Mouse (Mus musculus) embryonic facial prominence, embryonic 13.5 days (tissue): Measurements from ENCODE around the gene Pi4k2b. TPM values are rescaled to one million over a fixed set of nuclear protein-coding genes. Genes with fewer than 3 reads are reported as not detected.

Source experiments
- ATAC-seq: fragments of 200-750 bp; cut with Nextera tagmentation; 2 replicates; pipeline ENCODE4 v1.8.0; 2017; ENCODE audit warnings: low read depth; ENCODE audit not compliant: insufficient number of reproducible peaks, insufficient read depth, low FRiP score, low TSS enrichment
- H3K27ac ChIP-seq: fragments of 300-500 bp; sonication (generic); 2 replicates; pipeline ENCODE4 v1.5.1; 2015; ENCODE audit warnings: moderate library complexity, mild to moderate bottlenecking, inconsistent platforms
- H3K27me3 ChIP-seq: fragments of 300-500 bp; sonication (generic); 2 replicates; pipeline ENCODE4 v1.6.1; 2015; ENCODE audit warnings: mild to moderate bottlenecking, inconsistent platforms
- H3K36me3 ChIP-seq: fragments of 300-500 bp; sonication (generic); 2 replicates; pipeline ENCODE4 v1.6.1; 2015; ENCODE audit warnings: mild to moderate bottlenecking, inconsistent platforms
- H3K4me1 ChIP-seq: fragments of 300-500 bp; sonication (generic); 2 replicates; pipeline ENCODE4 v1.6.1; 2015; ENCODE audit warnings: inconsistent platforms
- H3K4me2 ChIP-seq: fragments of 300-500 bp; sonication (generic); 2 replicates; pipeline ENCODE4 v1.6.1; 2015; ENCODE audit warnings: moderate library complexity, mild to moderate bottlenecking, inconsistent platforms
- H3K4me3 ChIP-seq: fragments of 300-500 bp; sonication (generic); 2 replicates; pipeline ENCODE4 v1.5.1; 2015; ENCODE audit warnings: mild to moderate bottlenecking, inconsistent platforms
- H3K9ac ChIP-seq: fragments of 300-500 bp; sonication (generic); 2 replicates; pipeline ENCODE4 v1.6.1; 2015; ENCODE audit warnings: mild to moderate bottlenecking, inconsistent platforms
- H3K9me3 ChIP-seq: fragments of 300-500 bp; sonication (generic); 2 replicates; pipeline ENCODE4 v1.6.1; 2016; ENCODE audit warnings: inconsistent platforms
- WGBS: fragments of 180-500 bp; shearing (Covaris S2); methylation state at CpG from one replicate; pipeline ENCODE4 v1.1.7; 2015; ENCODE audit warnings: mixed read lengths; 5-methylcytosine and 5-hydroxymethylcytosine counted together
- polyA plus RNA-seq: library from polyadenylated mRNA; unstranded; fragments of >200 nt; fragmentation: Nextera tagmentation; extraction: Ambion mirVana; gene quantifications from 2 replicates; pipeline ENCODE4 v1.2.1, GENCODE M21; 2015

Gene Pi4k2b
- polyA plus RNA-seq, 1 experiment from 2014 or later, result 19.2 TPM

- WGBS, result 5% methylated on average over 37 of the region's 37 CpGs
- Histone ChIP-seq H3K4me2 (peak overlapping the region; percentile 62), H3K27ac (peak overlapping the region; percentile 88), H3K36me3 (peaks cover 18% of the 10 kb centered on the region), H3K9me3 (no peaks in the 10 kb centered on the region), H3K4me3 (peak overlapping the region; percentile 77), H3K27me3 (no peaks in the 10 kb centered on the region), H3K4me1 (no peaks in the 10 kb centered on the region), H3K9ac (peak overlapping the region; percentile 89)
- peak; percentile 92 for ATAC-seq
These were observed 41.3 kb downstream of the Pi4k2b start for GRCm38 (mm10) chr5:52782523-52783250.

GRCm38 (mm10) chr5:52783251-52783620, 41.9 kb downstream of the Pi4k2b start:
- Histone ChIP-seq H3K27ac (peak overlapping the region; percentile 88), H3K9ac (peak overlapping the region; percentile 89), H3K4me3 (peak overlapping the region; percentile 77), H3K27me3 (no peaks in the 10 kb centered on the region), H3K9me3 (no peaks in the 10 kb centered on the region), H3K36me3 (peaks cover 18% of the 10 kb centered on the region), H3K4me2 (peak overlapping the region; percentile 62), H3K4me1 (no peaks in the 10 kb centered on the region)
- no peak; the same call in none of the 2 replicates for ATAC-seq
- under 1% methylated on average over 9 of the region's 9 CpGs for WGBS

DNA sequence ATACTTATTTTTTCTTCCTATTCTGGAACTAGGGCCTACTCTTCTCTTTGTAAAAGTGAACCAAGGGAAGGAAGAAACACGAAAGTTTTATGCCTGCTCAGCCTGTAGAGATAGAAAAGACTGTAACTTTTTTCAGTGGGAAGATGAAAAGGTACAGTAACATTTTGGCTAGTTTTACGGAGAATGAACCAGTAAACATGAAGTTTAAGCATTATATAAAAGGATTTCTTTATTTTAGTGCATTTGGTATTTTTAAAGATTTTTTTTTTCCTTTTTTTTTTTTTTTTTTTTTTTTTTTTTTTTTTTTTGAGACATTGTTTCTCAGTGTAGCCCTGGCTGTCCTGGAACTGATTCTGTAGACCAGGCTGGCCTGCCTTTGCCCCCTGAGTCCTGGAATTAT, 42.6 kb downstream of the Pi4k2b start:
- no peak overlapping the region for H3K27ac ChIP-seq
- H3K4me1 ChIP-seq, result no peaks in the 10 kb centered on the region
- no peak overlapping the region for H3K9ac ChIP-seq
- H3K4me3 ChIP-seq, result peak overlapping the region; percentile 77; the same call in 1 of the 2 replicates
- peak overlapping the region; percentile 62 for H3K4me2 ChIP-seq
- no peaks in the 10 kb centered on the region for H3K27me3 ChIP-seq
- peaks cover 18% of the 10 kb centered on the region for H3K36me3 ChIP-seq
- H3K9me3 ChIP-seq, result no peaks in the 10 kb centered on the region
- 78% methylated on average over 2 of the region's 2 CpGs for WGBS
- no peak for ATAC-seq

GRCm38 (mm10) chr5:52786556-52787322, 45.4 kb downstream of the Pi4k2b start:
- Histone ChIP-seq H3K27ac (no peak overlapping the region), H3K9me3 (no peaks in the 10 kb centered on the region), H3K36me3 (peaks cover 23% of the 10 kb centered on the region), H3K4me2 (no peak overlapping the region), H3K27me3 (no peaks in the 10 kb centered on the region), H3K4me3 (no peak overlapping the region), H3K9ac (no peak overlapping the region), H3K4me1 (no peaks in the 10 kb centered on the region)
- WGBS, result 86% methylated on average over 7 of the region's 7 CpGs
- no peak for ATAC-seq

GRCm38 (mm10) chr5:52793230-52793629, 51.9 kb downstream of the Pi4k2b start:
- H3K27ac ChIP-seq, result no peak overlapping the region
- no peaks in the 10 kb centered on the region for H3K27me3 ChIP-seq
- no peak overlapping the region for H3K4me3 ChIP-seq
- no peaks in the 10 kb centered on the region for H3K9me3 ChIP-seq
- H3K9ac ChIP-seq, result no peak overlapping the region
- no peaks in the 10 kb centered on the region for H3K4me1 ChIP-seq
- no peak overlapping the region for H3K4me2 ChIP-seq
- 88% methylated on average over 9 of the region's 9 CpGs for WGBS
- no peak for ATAC-seq
- peaks cover 33% of the 10 kb centered on the region for H3K36me3 ChIP-seq

DNA sequence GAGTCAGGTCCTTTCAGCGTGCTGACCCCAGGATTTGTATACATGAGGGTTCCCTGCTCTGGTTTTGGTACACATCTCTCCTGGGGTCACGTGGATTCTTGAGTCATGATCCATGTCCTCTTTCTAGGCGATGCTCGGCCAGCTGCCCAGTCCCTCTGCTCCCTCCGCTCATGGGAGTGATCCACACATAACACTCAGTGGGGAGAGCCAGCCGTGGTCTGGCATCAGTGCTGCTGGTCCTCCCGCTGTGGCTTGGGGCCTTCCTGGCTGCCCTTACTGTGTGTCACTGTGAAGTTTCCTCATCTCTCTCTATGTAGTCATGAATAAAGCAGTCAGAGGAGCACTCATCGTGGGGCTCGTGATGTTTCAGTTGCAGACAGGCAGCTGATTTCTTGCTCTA, 52.7 kb downstream of the Pi4k2b start:
- Histone ChIP-seq H3K4me1 (no peaks in the 10 kb centered on the region), H3K9ac (no peak overlapping the region), H3K4me3 (no peak overlapping the region), H3K9me3 (no peaks in the 10 kb centered on the region), H3K4me2 (no peak overlapping the region), H3K27ac (no peak overlapping the region), H3K36me3 (peaks cover 38% of the 10 kb centered on the region), H3K27me3 (no peaks in the 10 kb centered on the region)
- no peak for ATAC-seq
- WGBS, result 95% methylated on average over 9 of the region's 9 CpGs

- H3K36me3 ChIP-seq, result peaks cover 37% of the 10 kb centered on the region
- no peaks in the 10 kb centered on the region for H3K4me1 ChIP-seq
- H3K27ac ChIP-seq, result no peak overlapping the region
- H3K4me2 ChIP-seq, result no peak overlapping the region
- no peaks in the 10 kb centered on the region for H3K27me3 ChIP-seq
- ATAC-seq, result no peak
- WGBS, result 90% methylated on average over 12 of the region's 12 CpGs
- H3K9me3 ChIP-seq, result no peaks in the 10 kb centered on the region
- no peak overlapping the region for H3K4me3 ChIP-seq
- no peak overlapping the region for H3K9ac ChIP-seq
These were observed 58.1 kb downstream of the Pi4k2b start for GRCm38 (mm10) chr5:52799274-52799985.

DNA sequence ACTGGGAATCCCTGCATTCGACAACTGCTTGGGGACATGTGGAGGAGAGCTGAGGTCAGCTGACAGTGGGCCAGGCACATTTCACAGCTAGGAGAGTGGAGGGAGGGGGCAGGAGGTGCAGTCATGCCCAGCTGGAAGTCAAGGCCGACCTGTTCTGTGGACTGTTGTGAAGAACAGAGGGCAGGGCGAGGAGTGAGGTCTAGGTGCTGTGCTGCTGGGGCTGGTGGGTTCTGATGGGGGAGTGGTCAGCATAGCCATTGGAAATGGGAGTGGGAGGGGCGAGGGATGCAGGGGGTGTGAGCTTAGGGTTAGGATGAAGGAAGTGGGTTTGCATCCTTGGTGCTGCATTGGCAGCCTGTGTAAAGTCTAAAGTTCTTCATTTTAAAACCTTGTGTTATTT, 64.4 kb downstream of the Pi4k2b start:
- H3K27ac ChIP-seq, result no peak overlapping the region
- H3K4me3 ChIP-seq, result no peak overlapping the region
- H3K36me3 ChIP-seq, result peaks cover 40% of the 10 kb centered on the region
- H3K9me3 ChIP-seq, result no peaks in the 10 kb centered on the region
- peaks cover 8% of the 10 kb centered on the region; the same call in 1 of the 2 replicates for H3K4me1 ChIP-seq
- H3K4me2 ChIP-seq, result no peak overlapping the region
- no peaks in the 10 kb centered on the region for H3K27me3 ChIP-seq
- no peak overlapping the region for H3K9ac ChIP-seq
- 75% methylated on average over 4 of the region's 4 CpGs for WGBS
- no peak for ATAC-seq

- WGBS, result 58% methylated on average over 8 of the region's 8 CpGs
These were observed 65.0 kb downstream of the Pi4k2b start for GRCm38 (mm10) chr5:52806349-52806748.

GRCm38 (mm10) chr5:52807030-52807429, 65.7 kb downstream of the Pi4k2b start:
- no peaks in the 10 kb centered on the region for H3K9me3 ChIP-seq
- no peak overlapping the region for H3K9ac ChIP-seq
- H3K27ac ChIP-seq, result no peak overlapping the region
- peaks cover 46% of the 10 kb centered on the region for H3K36me3 ChIP-seq
- H3K27me3 ChIP-seq, result no peaks in the 10 kb centered on the region
- no peak for ATAC-seq
- 69% methylated on average over 7 of the region's 7 CpGs for WGBS
- H3K4me2 ChIP-seq, result no peak overlapping the region
- H3K4me1 ChIP-seq, result peaks cover 8% of the 10 kb centered on the region; the same call in 1 of the 2 replicates
- H3K4me3 ChIP-seq, result no peak overlapping the region

More at GRCm38 (mm10) chr5:52806349-52806748, 65.0 kb downstream of the Pi4k2b start:
- ATAC-seq, result no peak
- peaks cover 8% of the 10 kb centered on the region; the same call in 1 of the 2 replicates for H3K4me1 ChIP-seq
- H3K4me2 ChIP-seq, result no peak overlapping the region
- no peaks in the 10 kb centered on the region for H3K9me3 ChIP-seq
- H3K36me3 ChIP-seq, result peaks cover 44% of the 10 kb centered on the region
- no peak overlapping the region for H3K27ac ChIP-seq
- no peak overlapping the region for H3K9ac ChIP-seq
- H3K27me3 ChIP-seq, result no peaks in the 10 kb centered on the region
- H3K4me3 ChIP-seq, result no peak overlapping the region

DNA sequence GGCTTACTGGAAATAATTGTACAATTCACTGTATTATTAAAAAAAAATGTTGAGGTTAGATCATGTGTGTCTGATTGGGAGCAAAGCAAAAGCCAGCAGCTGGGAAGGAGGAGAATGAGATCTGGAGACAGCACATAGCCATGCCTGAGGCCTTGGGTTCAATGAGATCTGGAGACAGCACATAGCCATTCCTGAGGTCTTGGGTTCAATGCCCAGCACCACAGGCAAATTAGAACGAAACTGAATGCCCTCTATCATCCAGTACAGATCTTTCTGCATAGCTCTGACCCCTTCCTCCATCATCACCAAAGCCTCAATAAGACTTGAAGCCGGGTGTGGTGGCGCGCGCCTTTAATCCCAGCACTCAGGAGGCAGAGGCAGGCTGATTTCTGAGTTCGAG, 69.1 kb downstream of the Pi4k2b start:
- no peak overlapping the region for H3K4me2 ChIP-seq
- no peaks in the 10 kb centered on the region for H3K9me3 ChIP-seq
- WGBS, result over 99% methylated on average over 6 of the region's 6 CpGs
- peaks cover 8% of the 10 kb centered on the region; the same call in 1 of the 2 replicates for H3K4me1 ChIP-seq
- no peak overlapping the region for H3K27ac ChIP-seq
- no peak for ATAC-seq
- H3K36me3 ChIP-seq, result peaks cover 50% of the 10 kb centered on the region
- no peak overlapping the region for H3K9ac ChIP-seq
- no peaks in the 10 kb centered on the region for H3K27me3 ChIP-seq
- H3K4me3 ChIP-seq, result no peak overlapping the region
